Mouse (Mus musculus) liver, embryonic 15.5 days (tissue): Measurements from ENCODE around the gene Xk. TPM values are rescaled to one million over a fixed set of nuclear protein-coding genes. Genes with fewer than 3 reads are reported as not detected.
"Not testable (repeated sequence)": the region's sequence is repeated elsewhere in the genome, so short reads cannot be mapped to it uniquely, and the experiment has no call there.

Experiments
- ATAC-seq: fragments of 200-750 bp; cut with Nextera tagmentation; 2 replicates; pipeline ENCODE4 v1.8.0; 2017; ENCODE audit warnings: moderate number of reproducible peaks, mild to moderate bottlenecking, moderate library complexity; ENCODE audit not compliant: insufficient read depth
- H3K27ac ChIP-seq: fragments of 300-500 bp; sonication (generic); replicated peaks from 2 replicates; pipeline ENCODE4 v1.5.1; 2015; ENCODE audit warnings: mild to moderate bottlenecking, inconsistent platforms
- H3K27me3 ChIP-seq: fragments of 300-500 bp; sonication (generic); 2 replicates; pipeline ENCODE4 v1.6.1; 2015; ENCODE audit warnings: mild to moderate bottlenecking, inconsistent platforms
- H3K36me3 ChIP-seq: fragments of 300-500 bp; sonication (generic); replicated peaks from 2 replicates; pipeline ENCODE4 v1.6.1; 2015; ENCODE audit warnings: moderate library complexity, mild to moderate bottlenecking, inconsistent platforms
- H3K4me1 ChIP-seq: fragments of 300-500 bp; sonication (generic); replicated peaks from 2 replicates; pipeline ENCODE4 v1.6.1; 2015; ENCODE audit warnings: inconsistent platforms
- H3K4me2 ChIP-seq: fragments of 300-500 bp; sonication (generic); 2 replicates; pipeline ENCODE4 v1.6.1; 2015; ENCODE audit warnings: moderate library complexity, mild to moderate bottlenecking, inconsistent platforms
- H3K4me3 ChIP-seq: fragments of 300-500 bp; sonication (generic); replicated peaks from 2 replicates; pipeline ENCODE4 v1.5.1; 2015; ENCODE audit warnings: mild to moderate bottlenecking, inconsistent platforms
- H3K9ac ChIP-seq: fragments of 300-500 bp; sonication (generic); 2 replicates; pipeline ENCODE4 v1.6.1; 2015; ENCODE audit warnings: moderate library complexity, mild to moderate bottlenecking, inconsistent platforms
- H3K9me3 ChIP-seq: fragments of 300-500 bp; sonication (generic); replicated peaks from 2 replicates; pipeline ENCODE4 v1.6.1; 2016; ENCODE audit warnings: inconsistent platforms
- WGBS: fragments of 180-500 bp; shearing (Covaris S2); methylation state at CpG from one replicate; pipeline ENCODE4 v1.1.7; 2015; ENCODE audit warnings: mixed read lengths; ENCODE audit not compliant: insufficient replicate concordance; 5-methylcytosine and 5-hydroxymethylcytosine counted together
- polyA plus RNA-seq: library from polyadenylated mRNA; unstranded; fragments of >200 nt; fragmentation: Nextera tagmentation; extraction: Ambion mirVana; gene quantifications from 2 replicates; pipeline ENCODE4 v1.2.1, GENCODE M21; 2015

Xk gene
- polyA plus RNA-seq, 1 experiment from 2014 or later: 24.3 TPM

DNA sequence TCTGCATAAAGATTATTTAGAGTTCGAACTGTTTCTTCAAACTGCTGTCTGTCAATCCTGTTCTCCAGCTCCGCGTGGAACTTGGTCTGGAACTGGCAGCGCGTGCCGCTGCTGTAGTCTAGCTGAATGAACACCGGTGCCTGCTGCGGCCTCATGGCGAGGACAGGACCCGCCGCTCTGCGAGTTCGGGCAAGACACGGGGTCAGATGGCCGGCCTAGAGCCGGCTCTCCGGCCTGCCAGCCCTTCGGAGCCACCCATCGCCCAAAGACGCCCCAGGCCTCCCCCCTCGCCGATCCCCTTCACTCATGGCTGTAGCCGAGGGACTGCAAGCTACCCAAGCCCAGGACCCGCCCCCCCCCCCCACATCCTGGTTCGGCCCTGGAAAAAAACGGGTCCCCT is 55.4 kb downstream of the Xk start:
- not testable (repeated sequence) for H3K9ac ChIP-seq, H3K4me2 ChIP-seq, H3K27ac ChIP-seq, H3K4me3 ChIP-seq, H3K27me3 ChIP-seq, H3K4me1 ChIP-seq, ATAC-seq, H3K36me3 ChIP-seq, H3K9me3 ChIP-seq
- 87% methylated on average over 26 of the region's 26 CpGs for WGBS

DNA sequence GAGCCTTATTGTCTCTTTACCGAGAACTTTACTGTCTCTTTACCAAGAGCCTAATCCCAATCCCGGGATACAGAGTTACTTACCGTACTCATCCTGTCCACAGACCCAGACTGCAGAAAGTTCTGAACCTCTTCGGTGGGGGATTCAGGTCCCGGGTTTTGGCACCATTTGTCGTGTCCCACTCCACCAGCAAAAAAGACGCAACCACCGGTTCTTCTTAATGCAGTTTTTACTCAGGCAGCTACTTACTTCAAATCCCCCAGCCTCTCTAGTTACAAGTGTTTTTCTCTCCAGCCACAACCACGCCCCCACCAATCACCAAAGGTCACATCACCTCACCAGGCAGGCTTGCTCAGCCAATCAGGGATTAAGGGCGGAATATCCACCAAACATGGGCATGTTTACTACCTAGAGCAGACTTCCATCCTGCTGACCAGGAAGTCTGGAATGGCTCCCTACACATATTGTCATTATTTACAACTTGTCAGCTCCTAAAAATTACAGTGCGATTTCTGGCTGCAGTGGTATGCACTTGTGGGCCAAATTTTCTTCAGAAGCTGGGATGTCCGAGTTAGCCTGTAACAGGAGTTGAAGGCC is 59.9 kb downstream of the Xk start:
- H3K27ac ChIP-seq, H3K9ac ChIP-seq, H3K9me3 ChIP-seq, ATAC-seq, H3K4me1 ChIP-seq, H3K27me3 ChIP-seq, H3K4me2 ChIP-seq, H3K36me3 ChIP-seq: not testable (repeated sequence)
- peak overlapping the region; percentile 14; the same call in 1 of the 2 replicates for H3K4me3 ChIP-seq
- WGBS: 76% methylated on average over 12 of the region's 12 CpGs

DNA sequence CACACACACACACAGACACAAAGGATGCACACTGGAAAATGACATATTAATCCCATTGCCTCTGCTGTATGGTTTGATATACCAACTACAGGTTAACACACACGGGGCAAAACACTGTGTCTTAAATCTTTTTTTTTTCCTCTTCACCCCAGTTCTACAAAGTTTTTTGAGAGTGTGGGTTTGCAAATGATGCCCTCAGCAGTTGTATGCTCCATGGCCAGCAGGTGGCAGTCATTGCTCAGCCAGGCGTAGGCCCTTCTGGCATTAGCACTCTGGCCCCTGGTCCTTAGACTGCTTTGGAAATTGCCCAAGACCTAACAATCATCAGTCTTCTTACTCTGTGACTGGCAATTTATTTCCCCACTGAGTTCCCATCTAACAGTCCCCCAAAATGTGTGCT is 60.5 kb downstream of the Xk start:
- WGBS: 25% methylated on average over 2 of the region's 2 CpGs
- H3K36me3 ChIP-seq, H3K4me1 ChIP-seq, H3K9me3 ChIP-seq, H3K4me2 ChIP-seq, H3K27ac ChIP-seq, H3K4me3 ChIP-seq, H3K9ac ChIP-seq, H3K27me3 ChIP-seq: not testable (repeated sequence)
- ATAC-seq: 0 out of 2 replicates have a peak, but pooled peaks have one; percentile 40

DNA sequence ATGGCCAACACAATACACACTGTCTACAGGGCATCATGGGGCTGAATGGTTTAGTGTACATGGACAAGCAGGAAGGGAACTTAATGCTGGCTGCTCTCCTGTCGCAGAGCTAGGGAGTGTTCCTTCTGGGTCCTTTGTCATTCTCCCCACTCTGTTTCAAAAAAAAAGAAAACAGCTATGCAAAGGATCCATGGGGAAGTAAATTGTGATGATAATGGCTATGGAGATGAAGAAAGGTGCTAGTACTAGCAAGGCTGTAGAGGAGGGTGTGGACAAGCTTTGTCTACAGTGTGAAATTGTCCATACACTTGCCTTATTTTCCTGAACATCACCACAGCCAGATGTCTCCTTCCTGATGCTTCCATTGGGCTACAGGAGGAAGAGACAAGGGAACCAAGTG is 62.4 kb downstream of the Xk start:
- H3K9me3 ChIP-seq, H3K9ac ChIP-seq, H3K27me3 ChIP-seq, H3K4me1 ChIP-seq, H3K27ac ChIP-seq, H3K4me3 ChIP-seq, H3K4me2 ChIP-seq, ATAC-seq, H3K36me3 ChIP-seq: not testable (repeated sequence)
- 60% methylated on average over 1 of the region's 1 CpGs for WGBS

DNA sequence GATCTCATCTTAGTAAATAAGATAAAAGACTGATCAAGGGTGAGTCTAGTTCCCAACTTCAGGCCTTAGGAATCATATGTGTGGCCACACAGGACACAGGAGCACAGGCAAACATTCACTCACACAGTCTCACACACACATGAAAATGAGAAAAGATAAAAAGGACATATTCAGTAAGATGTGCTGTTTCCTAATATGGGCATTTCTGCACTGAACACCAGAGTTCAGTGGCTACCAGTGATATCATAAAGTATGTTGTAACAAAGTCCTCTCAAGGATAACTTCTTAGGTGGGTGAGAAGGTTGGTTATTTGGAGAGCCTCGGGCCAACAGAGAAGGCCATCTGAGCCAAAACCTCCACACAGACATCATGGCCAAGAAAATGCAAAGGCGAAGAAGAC is 77.8 kb downstream of the Xk start, which contains the start of gene H2al1k:
Gene H2al1k, plus strand, starts transcription at position 301 of the 400 bp plus-strand sequence.
- WGBS: no CpG with 5 or more reads among the region's 2 CpGs
- H3K27me3 ChIP-seq, H3K9ac ChIP-seq, H3K4me2 ChIP-seq, H3K4me1 ChIP-seq, ATAC-seq, H3K4me3 ChIP-seq, H3K9me3 ChIP-seq, H3K36me3 ChIP-seq, H3K27ac ChIP-seq: not testable (repeated sequence)

Other genes with a start within 250 kb of the Xk start
- not detected in 2 replicates for gene Fthl17e, start 239.3 kb upstream of the Xk start, polyA plus RNA-seq
- not detected in 2 replicates for gene Fthl17f, start 209.7 kb upstream of the Xk start, polyA plus RNA-seq
- not detected in 2 replicates for gene 4930402K13Rik, start 168.2 kb upstream of the Xk start, polyA plus RNA-seq
- 0.24 and 0.28 TPM in 2 replicates for gene Lancl3, start 72.9 kb upstream of the Xk start, polyA plus RNA-seq
- 2.6 and 3.4 TPM in 2 replicates for gene Gm14862, start 15.9 kb upstream of the Xk start, polyA plus RNA-seq
- 2.1 and 2.6 TPM in 2 replicates for gene H2al1m, start 11.0 kb downstream of the Xk start, polyA plus RNA-seq
- not detected in 2 replicates for gene H2al1k, start 77.9 kb downstream of the Xk start, polyA plus RNA-seq
- gene Cybb, start 215.0 kb downstream of the Xk start, polyA plus RNA-seq: 17.1 and 17.5 TPM in 2 replicates